Mouse (Mus musculus) cerebellum, adult 2 months (tissue): ENCODE data around the gene Srek1. TPM values are rescaled to one million over a fixed set of nuclear protein-coding genes. Genes with fewer than 3 reads are reported as not detected.

Experiments
- DNase-seq, 2 experiments: peaks; one replicate each; pipeline ENCODE4 v3.0.0; 2021
- H3K27ac ChIP-seq: fragments of 200-500 bp; 2 replicates; pipeline ENCODE4 v1.5.1; 2012; ENCODE audit warnings: low read length, control low read depth, inconsistent platforms; ENCODE audit not compliant: insufficient read depth
- H3K27me3 ChIP-seq: fragments of 200-500 bp; 2 replicates; pipeline ENCODE4 v1.6.1; 2012; ENCODE audit warnings: inconsistent platforms, mild to moderate bottlenecking, low read length, moderate library complexity; ENCODE audit not compliant: control insufficient read depth, insufficient read depth
- H3K4me1 ChIP-seq: fragments of 200-500 bp; 2 replicates; pipeline ENCODE4 v1.6.1; 2011; ENCODE audit warnings: low read length; ENCODE audit not compliant: control insufficient read depth, insufficient read depth
- H3K4me3 ChIP-seq: fragments of 200-500 bp; replicated peaks from 2 replicates; pipeline ENCODE3; 2011; ENCODE audit warnings: mild to moderate bottlenecking, low read depth, low read length, control low read depth; ENCODE audit not compliant: insufficient read depth
- CTCF ChIP-seq: fragments of 200-500 bp; IDR thresholded peaks from 2 replicates; pipeline ENCODE4 v1.5.1; 2011; ENCODE audit warnings: low read depth, mild to moderate bottlenecking, control low read depth, low read length, moderate library complexity, borderline replicate concordance; ENCODE audit not compliant: insufficient read depth
- POLR2A ChIP-seq: fragments of 200-500 bp; IDR thresholded peaks from 2 replicates; pipeline ENCODE4 v1.6.1; 2011; ENCODE audit warnings: low read length, control low read depth, borderline replicate concordance; ENCODE audit not compliant: insufficient read depth
- WGBS: fragments of 180-500 bp; shearing (Covaris S2); methylation state at CpG from one replicate; pipeline ENCODE4 v1.1.7; 2018; 5-methylcytosine and 5-hydroxymethylcytosine counted together
- polyA plus RNA-seq: library from polyadenylated mRNA; depleted of rRNA; stranded (reverse); fragments of >200 nt; gene quantifications from 2 replicates; pipeline ENCODE4 v1.2.3, GENCODE M21; 2012

Gene Srek1
- polyA plus RNA-seq, 1 experiment: 56.1 TPM

- no peak for DNase-seq
- 96% methylated on average over 1 of the region's 1 CpGs for WGBS
- H3K4me1 ChIP-seq: no peaks in the 10 kb centered on the region
- no peak for TF ChIP-seq CTCF
- no peak for TF ChIP-seq POLR2A
- H3K27me3 ChIP-seq: no peaks in the 10 kb centered on the region; the same call in 1 of the 2 replicates
- H3K27ac ChIP-seq: no peak overlapping the region
- no peak overlapping the region for H3K4me3 ChIP-seq
These were observed 26.6 kb upstream of the Srek1 start for GRCm38 (mm10) chr13:103801021-103801420.

DNA sequence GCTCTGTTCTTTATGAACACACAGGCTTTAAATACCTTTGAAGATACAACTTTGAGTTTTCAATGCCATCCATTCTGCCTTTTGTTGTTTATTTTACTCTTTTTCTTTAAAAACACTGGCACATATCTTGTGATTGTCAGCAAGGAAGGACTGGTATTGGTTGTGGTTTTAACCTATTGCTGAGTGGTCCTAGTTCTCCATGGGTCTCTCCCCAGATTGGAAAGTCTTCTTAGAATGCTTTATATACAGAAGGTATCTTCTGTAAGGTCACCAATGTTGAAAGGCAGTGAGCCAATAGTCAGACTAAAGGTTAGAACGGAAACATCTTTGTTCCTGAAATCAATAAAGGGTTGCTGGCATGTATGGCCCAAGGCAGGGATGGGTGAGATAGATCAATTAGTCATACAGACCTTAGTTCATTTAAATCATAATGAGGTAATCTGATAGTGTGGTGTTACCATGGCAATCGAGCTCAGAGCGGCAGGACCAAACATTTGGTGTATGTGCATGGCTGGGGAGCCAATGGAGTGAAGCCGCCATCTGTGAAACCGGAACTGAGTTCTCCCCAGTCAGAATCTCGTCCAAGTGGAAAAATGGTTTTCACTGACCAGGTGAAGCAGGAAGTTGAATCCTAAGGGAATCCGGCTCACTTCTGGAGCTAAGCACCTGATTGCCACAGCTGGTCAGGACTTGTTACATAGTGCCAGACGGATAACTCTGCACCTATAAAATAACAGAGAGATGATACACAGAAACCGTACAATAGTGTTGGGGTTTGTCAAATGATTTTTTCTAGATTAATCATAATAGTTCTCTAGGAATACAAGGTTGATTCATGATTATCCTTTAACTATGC, 20.5 kb upstream of the Srek1 start:
- 52% methylated on average over 9 of the region's 9 CpGs for WGBS
- Histone ChIP-seq H3K27me3 (no peaks in the 10 kb centered on the region; the same call in 1 of the 2 replicates), H3K27ac (no peak overlapping the region), H3K4me3 (no peak overlapping the region), H3K4me1 (no peaks in the 10 kb centered on the region)
- DNase-seq: no peak
- no peak for TF ChIP-seq POLR2A
- TF ChIP-seq CTCF: no peak

DNA sequence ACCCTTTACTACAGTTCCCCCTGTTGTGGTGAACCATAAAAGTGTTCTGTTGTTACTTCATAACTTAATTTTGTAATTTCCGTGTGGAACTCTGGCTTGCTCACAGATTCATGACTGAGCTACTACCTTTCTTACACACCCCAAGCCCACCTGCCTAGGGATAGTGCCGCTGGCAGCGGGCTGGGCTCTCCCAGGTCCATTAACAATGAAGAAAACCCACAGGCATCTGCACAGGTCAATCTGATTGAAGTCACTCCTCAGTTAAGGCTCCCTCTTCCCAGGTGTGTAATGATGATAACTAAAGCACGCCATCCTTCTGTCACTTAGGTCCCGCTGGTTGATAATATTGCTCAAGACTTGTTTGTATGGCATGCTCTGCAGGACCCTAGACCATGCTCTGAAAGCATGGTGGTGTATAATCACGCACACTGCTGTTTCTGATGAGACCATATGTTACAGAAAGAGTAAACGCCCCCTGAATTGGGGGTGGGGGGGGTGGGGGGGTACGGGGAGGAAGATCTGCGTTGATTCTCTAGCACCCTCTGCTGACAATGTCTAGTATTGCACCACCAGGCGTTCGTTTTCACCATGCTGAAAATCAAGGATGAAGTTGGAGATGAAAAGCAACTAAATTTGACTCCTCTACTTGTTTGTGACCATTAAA, 5.6 kb upstream of the Srek1 start:
- 35% methylated on average over 11 of the region's 11 CpGs for WGBS
- TF ChIP-seq CTCF: peak; percentile 20; the same call in 1 of the 2 replicates
- TF ChIP-seq POLR2A: no peak
- DNase-seq: no peak
- no peaks in the 10 kb centered on the region; the same call in 1 of the 2 replicates for H3K27me3 ChIP-seq
- H3K4me3 ChIP-seq: no peak overlapping the region
- no peak overlapping the region for H3K27ac ChIP-seq
- H3K4me1 ChIP-seq: no peaks in the 10 kb centered on the region

DNA sequence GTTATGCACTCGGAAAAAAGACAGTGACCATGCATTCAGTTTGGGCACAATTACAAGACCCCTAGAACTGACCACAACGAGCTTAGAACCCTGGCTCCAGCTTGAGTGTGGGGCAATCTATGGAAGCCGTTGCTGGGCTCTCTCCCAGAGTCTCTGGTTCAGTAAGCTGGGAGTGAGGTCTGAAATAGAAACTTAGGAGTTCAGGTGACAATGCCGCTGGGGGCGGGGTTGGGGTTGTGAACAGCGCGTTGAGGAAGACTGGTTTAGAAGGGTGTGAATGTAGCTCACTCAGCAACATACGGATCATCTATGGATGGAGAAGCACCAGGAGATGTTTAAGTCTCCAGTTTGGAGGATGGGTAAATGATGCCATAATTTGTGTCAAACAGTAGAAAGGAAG, 2.7 kb upstream of the Srek1 start:
- Histone ChIP-seq H3K4me1 (peaks cover 3% of the 10 kb centered on the region; the same call in 1 of the 2 replicates), H3K4me3 (no peak overlapping the region), H3K27me3 (no peaks in the 10 kb centered on the region; the same call in 1 of the 2 replicates), H3K27ac (no peak overlapping the region)
- WGBS: 75% methylated on average over 8 of the region's 8 CpGs
- TF ChIP-seq CTCF (no peak), POLR2A (no peak)
- DNase-seq: no peak

DNA sequence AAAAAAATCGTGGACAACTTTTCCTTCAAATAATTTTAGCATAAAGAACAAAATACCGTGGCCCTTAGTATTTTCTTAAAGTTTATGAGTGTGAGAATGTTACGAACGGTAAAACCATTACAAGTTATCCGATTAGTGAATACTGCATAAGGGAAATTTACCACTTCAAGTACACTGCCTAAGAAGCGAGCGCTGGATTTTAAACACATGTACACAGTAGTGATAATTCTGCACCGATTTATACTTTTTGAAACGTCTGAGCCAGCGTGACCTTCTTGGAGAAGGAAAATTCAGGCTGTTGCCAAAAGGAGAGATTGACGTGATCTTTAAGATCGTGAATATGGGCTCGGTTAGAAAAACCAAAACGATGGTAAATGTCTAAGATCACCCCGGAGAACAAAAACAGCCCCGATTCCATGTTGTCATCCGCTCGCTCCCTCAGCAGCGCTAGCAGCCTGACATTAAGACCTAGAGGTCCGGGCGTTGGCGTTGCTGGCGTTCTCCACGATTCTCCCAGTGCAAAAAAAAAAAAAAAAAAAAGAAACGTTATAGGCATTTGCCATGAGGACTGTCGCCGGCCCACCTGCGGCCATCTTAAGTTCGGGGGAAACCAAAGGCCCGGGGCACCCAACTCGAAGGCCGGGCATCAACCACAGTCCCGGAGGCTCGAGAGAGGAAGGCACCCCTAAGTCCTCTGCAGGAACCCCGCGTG, 845 bp downstream of the Srek1 start:
- TF ChIP-seq POLR2A (no peak), CTCF (no peak)
- WGBS: under 1% methylated on average over 36 of the region's 36 CpGs
- H3K27ac ChIP-seq: peak overlapping the region; percentile 82
- no peak for DNase-seq
- H3K4me3 ChIP-seq: peak overlapping the region; percentile 64
- no peaks in the 10 kb centered on the region for H3K27me3 ChIP-seq
- peaks cover 3% of the 10 kb centered on the region for H3K4me1 ChIP-seq

GRCm38 (mm10) chr13:103772917-103773316, 1.5 kb downstream of the Srek1 start:
- WGBS: 23% methylated on average over 5 of the region's 5 CpGs
- Histone ChIP-seq H3K27me3 (no peaks in the 10 kb centered on the region), H3K27ac (no peak overlapping the region), H3K4me3 (peak overlapping the region; percentile 64), H3K4me1 (peaks cover 3% of the 10 kb centered on the region)
- peak in 1 of 2 experiments; percentile 23 for DNase-seq
- TF ChIP-seq CTCF (no peak), POLR2A (no peak)

DNA sequence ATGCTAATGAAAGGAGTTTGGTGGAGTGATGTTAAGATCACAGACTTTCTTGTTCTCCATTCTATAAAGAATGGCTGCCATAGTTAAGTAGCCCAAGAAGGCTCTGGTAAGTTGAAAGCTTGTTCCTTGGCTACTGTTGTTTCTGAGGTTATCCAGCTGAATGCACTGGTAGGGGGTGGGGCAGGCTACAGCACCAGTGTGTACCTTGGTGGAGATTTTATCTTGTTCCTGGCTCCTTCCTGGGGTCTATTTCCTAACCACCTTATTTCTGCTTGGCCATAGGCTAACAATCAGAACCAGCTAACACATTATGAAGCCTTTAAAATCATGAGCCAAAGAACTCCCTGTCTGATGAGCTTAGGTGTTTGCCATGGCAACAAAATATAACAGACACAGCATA, 3.6 kb downstream of the Srek1 start:
- no peak for DNase-seq
- Histone ChIP-seq H3K4me1 (peaks cover 3% of the 10 kb centered on the region), H3K4me3 (no peak overlapping the region), H3K27ac (no peak overlapping the region), H3K27me3 (no peaks in the 10 kb centered on the region)
- TF ChIP-seq POLR2A (no peak), CTCF (no peak)
